Mouse (Mus musculus) heart, postnatal 4 days (tissue): ENCODE results near the gene Babam2. TPM values are rescaled to one million over a fixed set of nuclear protein-coding genes. Genes with fewer than 3 reads are reported as not detected.
A peak's percentile ranks its signal among the peaks of the same experiment; 100 is the strongest.

Experiments used
- DNase-seq: peaks from one replicate; pipeline ENCODE4 v3.0.0; 2021
- total RNA-seq, 2 experiments: library from RNA; stranded (reverse); gene quantifications; 2 replicates each; pipeline ENCODE4 v1.2.3; 2021

Babam2 gene
- total RNA-seq, 2 experiments from 2014 or later: 43.1 to 43.9 TPM

DNA sequence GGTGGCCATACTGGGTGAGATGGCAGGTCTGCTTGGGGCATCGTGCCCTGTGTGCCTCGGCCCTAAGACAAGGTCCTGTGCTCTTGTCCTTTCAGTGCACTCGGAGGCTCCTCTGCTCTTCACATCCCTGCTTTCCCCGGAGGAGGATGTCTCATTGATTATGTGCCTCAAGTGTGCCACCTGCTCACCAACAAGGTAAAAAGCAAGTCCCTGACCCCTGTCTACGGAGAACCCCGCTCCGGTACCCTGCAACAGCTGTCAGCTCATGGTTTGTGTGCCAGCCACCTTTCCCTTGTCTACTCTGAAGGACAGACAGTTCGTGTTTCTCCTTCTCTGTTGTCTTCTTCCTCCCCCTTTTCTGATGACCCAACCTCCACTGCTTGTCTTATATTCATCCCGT is 303.8 kb downstream of the Babam2 start:
- no peak for DNase-seq

DNA sequence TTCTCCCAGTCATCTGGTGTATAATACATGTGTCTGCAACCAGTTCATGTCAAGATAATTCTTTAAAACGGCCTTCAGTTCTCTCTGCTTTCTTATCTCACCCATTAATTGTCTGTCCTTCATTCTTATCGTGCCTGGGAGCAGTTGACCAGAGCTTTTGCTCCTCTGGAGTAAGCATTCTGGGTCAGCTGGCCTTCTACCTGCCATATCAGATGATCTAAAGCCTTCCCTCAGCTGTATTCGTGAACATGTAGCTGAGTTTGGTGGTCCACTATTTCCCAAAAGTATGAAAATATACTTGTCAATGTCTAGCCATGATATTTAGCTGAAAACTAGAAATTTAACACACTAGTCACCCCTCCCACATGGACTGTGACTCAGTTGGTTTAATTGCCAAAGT is 304.3 kb downstream of the Babam2 start:
- no peak for DNase-seq

DNA sequence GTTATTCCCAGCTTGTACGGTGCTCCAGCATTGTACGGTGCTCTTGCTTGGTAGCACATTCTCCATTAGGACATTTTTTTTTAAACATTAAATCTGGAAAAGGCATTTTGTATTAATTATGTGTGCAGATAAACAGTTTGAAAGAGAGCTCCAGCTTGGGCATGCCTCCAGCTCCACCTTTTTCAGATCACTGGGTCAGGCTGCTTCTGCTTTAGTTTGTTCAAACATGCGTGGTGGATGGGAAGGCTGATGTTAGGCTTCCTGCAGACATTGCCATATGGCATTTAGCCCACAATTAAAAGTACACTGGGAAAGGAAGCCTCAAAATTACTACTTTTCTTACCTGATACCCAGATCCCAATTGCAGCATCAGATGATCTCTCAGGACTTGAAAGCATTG is 310.9 kb downstream of the Babam2 start:
- no peak for DNase-seq

DNA sequence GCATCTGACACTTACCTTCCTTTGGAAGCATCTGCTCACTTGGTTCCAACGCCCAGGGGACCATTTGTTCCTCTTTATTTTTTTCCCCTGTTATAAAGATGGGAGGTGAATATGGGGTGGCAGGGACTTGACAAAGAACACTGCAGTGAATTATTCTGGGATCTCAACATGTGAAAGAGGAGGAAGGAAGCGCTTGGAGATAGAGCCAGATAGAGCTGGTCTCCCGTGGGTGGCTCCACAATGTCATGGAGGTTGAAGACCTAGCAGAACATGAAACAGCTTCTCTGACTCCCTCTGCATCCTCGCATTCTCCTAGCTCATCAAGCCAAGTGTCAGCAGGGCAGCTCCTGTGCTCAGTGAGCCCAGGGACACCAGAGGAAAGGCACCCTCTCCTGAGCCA is 312.6 kb downstream of the Babam2 start:
- DNase-seq: no peak

DNA sequence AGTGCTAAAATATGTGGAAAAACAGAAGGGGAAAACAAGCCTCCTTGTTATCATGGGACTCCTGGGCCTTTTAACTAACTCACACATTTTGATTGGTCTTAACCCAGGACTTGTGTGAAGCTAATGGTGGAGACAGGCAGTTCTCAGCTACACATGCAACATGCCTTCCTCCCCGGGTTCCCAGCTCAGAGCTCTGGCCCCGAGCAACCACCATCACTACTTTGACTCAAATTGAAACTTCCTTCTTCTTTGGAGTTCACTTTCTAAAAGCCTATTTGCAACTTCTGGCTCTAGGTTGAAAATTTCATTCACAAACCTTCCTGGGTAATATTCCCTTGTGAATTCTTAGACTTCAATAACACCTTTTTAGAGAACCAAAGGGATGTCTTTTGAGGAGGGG is 315.6 kb downstream of the Babam2 start:
- DNase-seq: no peak

DNA sequence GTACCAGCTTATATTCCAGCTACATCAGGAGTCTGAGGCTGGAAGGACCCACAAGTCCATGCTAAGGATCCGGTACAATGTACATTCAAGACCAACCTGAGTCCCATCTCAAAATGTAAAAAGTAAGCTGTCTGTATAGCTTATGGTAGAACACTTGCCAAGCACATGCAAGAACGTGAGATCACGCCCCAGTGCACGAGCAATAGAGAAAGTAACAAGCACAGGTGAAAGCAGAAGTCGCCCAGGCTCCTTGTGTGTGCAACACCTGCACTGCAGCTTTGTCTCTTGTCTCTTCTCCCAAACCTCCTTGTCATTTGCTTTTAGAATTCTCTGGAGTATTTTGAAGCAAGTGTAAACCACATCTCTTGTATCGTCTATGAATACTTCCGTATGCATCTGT is 317.3 kb downstream of the Babam2 start:
- DNase-seq: no peak

DNA sequence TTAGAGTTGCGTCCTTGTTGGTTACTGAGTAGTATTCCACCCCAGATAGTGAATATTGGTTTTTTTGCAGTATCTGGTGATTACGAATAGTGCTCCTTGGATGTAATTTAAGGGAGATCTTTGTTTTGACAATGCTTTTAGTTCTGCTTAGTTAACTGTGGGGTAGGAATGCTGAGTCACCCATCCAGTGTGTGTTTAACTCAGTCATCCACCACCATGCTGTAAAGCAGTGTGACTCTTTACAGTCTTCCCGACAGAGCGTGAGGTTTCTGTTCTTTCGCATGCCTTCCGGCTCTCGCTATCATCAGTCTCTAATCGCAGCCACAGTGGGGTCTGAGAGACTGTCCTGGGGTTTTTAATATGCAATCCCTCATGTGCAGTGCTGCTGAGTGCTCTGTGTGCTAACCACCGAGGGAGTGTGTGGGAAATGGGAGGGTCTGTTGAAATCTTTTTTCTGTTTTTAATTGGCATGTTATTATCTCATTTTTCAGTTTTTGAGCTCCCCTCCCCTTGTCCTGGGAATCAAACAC is 318.5 kb downstream of the Babam2 start:
- no peak for DNase-seq

DNA sequence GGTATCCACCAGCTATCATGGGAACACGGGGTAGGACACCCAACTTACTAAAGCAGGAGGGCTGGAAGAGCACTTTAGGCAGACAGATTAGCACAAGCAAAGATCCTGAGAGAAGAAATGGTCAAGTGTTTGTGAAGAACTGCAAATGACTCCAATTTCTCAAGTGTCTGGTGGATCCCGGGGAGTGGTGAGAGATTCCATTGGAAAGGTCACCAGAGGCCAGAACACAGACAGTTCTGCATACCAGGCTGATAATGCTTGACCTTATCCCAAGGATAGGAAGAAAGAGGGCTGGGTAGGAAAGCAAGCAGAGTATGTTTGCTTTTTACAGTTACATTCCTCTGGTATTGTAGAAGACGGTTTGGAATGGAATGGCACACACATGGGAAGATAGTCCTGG is 320.2 kb downstream of the Babam2 start:
- DNase-seq: no peak

DNA sequence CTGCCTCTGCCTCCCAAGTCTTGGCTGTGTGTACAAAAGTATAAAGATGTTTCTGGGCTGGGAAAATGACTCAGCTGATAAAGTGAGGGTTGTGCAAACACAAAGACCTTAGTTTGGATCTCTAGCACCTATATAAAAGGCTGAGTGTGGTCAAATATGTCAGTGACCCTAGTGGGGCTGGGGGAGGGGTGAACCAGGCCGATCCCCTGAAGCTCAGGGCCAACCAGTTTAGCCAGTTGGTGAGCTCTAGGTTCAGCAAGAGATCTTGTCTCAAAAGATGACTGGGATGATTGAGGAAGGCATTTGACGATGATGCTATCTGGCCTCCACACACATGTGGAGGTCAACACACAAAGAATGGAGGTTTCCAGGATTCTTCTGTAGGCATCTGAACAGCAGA is 320.8 kb downstream of the Babam2 start:
- DNase-seq: no peak

DNA sequence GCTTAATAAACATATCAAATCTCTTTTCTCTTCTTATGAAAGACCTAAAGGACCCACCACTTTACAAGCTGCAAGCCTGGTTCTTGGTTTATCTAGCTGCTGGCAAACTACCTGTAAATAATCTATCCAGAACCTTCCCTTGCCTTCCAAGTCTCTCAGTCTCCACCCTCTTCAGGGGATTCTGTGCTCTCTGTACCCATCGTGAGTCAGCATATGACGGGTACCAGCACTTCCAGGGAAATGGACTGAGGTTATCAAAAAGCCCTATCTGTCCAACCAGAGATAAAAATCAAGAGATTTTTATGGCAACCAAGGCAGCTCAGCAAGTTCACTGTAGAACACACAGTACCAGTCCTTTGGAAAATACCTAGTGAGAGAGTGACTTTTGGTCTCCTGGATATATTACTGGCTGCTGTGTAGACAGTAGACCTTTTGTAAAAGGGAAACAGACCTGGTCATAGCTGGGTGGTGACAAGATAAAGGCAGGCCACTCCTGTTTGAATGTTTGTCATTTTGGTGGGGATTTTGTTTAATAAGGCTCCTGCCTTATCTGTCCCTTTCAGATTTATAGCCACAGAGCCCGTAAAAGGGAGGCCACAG is 332.4 kb downstream of the Babam2 start:
- DNase-seq: no peak

DNA sequence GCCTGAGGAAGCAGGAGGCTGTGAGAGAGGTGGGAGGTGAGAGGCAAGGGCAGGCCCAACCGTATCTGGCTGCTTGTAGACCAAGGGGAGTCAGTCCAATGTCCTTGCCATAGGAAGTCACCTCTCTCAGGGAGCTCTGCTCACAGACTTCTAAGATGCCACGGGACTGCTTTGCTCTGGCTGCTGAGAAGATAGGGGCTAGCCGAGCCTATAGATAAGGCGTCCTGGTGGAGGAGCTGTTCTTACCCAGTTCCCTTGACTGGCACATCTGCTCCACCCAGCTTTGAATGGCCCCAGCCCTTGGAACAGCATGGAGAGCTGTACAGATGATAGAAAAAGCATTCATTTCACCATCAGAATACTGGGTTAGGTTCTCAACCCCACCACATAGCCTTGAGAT is 335.7 kb downstream of the Babam2 start:
- DNase-seq: no peak

DNA sequence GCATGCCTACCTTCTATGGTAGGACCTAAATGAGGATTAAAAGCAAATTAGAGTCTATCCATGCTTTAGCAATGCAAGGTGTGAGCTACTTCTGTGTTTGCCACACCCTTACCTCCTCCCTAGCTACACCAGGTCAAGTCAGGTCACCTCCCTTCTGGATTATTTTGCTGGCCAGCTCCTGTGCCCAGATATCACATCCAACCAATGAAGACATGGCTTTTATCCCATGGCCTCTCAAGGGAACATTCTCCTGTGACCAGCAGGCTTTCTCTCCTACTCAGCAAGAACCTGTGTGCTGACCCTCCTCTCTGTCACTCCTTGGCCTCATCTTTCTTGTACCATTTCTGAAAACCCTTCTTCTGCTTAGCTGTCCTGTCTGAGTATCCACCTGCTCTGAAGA is 336.1 kb downstream of the Babam2 start:
- no peak for DNase-seq

DNA sequence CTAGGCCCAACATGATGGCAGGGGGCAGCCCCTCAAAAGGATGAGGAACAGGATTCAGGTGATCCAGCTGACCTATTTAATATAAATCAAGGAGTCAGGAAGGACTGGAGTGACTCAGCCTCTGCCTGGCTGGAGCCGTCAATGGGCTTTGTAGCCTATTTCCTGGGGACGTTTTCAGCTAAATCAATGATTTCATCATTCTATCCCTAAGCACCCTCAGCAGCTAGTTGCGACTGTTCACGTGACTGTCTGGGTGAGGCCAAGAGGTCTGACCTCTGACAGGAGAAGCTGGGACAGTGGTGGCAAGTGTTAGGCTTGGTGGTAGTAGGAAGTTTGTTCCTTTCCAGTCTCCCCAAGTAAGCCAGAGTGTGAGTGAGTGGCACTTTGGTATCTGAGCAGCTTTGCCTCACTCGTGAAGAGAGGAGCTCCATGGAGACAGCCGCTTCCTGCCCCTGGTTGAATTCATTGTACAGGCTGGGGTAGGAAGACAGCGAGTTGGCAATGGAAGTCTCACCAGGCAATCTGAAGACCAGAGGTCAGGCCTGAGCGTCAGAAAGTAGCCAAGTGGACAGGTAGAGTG is 337.1 kb downstream of the Babam2 start:
- no peak for DNase-seq

DNA sequence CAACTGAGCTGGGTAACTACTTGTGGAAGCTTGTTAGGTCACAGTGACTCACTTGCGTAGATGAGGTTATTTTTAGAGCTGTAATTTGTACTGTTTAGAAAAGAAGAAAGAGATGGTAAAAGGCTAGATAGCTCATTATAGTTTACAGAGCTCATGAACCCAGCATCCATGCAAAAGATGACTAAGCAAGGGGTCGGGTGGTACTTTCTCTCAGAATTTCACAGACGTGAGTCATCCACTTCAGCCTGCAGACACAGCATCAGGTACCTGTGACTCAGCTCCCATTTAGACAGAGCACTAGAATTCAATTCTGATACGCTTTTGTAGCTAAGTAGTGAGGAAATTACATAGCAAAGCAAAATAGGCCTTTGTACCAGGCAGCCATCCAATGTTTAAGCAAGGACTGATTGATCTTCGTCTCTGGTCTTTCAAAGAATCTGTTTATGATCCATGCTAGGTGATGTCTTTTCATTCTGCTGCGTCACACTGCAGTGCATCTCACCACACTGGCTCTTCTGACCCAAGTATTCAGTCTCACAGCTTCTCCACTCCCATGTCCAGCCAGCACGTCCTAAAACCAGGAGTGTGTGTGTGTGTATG is 338.3 kb downstream of the Babam2 start:
- DNase-seq: no peak

DNA sequence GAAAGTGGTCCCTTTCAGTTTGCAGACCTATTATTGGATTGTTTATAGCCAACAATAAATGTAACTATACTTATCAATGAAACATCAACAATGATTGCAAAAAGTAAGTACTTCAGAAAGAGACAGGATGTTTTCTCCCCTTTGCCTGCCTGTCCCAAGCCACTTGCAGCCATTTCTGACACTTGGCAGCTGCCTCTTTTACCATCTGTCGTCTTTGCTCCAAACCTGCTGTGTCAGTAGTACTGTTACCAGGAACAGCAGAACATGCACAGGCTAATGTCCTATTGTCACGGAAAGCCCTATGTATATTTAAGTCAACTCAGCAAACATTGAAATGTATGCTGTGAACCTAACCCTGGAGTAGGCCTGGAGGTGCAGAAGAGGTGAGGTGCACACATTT is 339.4 kb downstream of the Babam2 start:
- no peak for DNase-seq

DNA sequence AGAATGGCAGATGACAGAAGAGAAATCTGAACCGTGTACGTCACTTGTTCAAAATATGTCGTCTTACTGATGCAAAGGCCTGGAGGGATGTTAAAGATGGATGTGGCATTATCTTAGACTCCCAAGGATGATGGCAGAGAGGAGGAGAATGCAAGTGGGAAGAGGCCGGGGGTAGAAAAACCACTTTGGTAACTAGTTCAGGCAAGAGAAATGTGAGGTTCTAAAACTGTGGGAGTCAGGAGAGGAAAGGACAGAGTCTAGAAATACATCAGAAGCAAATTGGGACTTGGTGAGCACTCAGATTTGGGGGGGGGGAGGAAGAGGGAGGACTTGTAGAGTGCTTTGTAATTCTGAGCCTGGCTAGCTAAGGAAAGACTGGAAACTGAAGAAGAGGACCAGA is 340.1 kb downstream of the Babam2 start:
- no peak for DNase-seq

DNA sequence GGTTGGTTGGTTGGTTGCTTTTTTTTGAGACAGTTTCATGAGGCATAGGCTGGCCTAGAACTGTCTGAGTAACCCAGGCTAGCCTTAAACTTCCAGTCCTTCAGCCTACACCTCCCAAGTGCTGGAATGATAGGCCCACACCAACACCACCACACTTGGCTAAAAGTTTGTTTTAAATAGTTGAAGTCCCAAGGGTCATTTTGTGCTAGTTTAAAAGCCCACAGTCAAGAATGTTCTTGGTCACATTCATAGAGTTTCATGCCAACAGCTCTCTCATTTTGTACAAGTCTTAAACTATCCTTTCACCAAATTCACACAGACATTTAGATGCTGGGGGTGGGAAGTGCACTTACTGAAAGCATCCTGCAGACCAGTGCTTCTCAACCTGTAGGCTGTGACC is 341.5 kb downstream of the Babam2 start:
- no peak for DNase-seq

DNA sequence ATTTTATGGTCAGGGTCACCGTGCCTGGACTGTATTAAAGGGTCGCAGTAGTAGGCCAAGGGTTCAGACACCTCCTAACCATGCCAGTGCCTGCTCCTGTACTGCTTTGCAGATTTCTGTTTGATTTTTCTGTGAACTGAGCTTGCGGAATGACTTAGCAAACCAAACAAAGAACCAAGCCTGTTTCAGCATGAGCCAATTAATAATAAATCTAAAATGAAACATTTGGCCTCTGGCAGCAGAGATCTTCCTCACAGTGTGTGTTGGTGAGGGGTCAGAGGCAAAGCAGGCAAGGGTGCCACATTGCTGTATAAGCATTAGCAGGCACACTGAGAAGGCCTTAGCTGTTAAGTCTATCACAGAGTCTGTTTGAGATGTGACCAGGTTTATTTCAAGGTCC is 342.0 kb downstream of the Babam2 start:
- DNase-seq: no peak

DNA sequence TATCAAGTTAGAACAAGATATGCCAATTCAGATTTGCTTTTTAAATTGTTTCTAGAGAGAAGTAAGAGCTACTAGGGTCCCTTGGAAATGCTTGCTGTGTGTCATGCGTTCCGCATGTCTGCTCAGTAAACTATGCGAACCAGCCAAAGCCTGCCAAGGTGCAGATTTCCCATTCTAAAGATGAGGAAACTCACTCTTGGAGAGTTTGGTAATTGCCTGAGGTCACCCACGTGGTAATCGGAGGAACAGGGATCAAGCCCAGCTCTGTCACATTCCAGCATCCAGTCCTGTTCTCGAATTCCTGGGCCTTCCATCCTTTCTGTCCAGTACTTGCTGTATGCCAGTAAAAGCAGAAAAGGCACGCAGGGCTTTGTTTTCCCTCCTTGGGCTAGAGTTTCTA is 345.7 kb downstream of the Babam2 start:
- DNase-seq: no peak

DNA sequence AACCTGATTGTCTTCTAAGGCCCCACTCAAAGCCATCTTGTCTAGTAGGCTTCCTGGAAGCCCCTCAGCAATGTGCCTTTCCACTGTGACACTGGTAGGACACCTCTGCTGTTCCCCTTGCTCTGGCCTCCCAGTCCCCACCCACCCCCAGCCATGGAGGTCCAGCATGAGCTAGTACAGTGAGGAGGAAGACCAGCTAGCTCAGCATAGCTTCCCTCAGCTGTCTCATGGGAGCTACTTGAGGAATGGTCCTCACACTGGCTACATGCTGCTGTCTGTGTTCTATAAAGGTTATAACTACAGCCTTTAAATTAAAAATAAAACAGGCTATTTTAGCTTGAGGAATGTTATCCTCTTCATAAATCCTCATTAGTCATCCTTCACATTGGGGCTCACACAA is 346.5 kb downstream of the Babam2 start:
- no peak for DNase-seq

DNA sequence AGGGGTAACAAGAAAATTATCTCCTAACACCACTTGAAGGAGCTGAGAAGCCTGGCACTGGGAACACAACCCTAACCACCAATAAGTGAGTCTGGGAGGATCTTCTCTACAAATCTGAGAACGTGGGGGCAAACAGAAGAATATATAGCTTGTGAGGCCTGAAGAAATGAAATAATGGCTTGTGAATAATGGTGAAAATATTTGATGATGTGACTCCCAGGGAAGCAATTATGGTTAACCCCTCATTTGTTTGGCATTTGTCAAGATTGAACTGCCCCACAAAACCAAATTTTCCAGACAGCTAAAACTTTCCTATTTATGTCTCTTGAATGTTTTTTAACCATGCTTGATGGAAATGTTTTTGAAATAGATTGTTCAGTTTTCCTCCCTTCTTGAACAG is 354.4 kb downstream of the Babam2 start:
- no peak for DNase-seq

DNA sequence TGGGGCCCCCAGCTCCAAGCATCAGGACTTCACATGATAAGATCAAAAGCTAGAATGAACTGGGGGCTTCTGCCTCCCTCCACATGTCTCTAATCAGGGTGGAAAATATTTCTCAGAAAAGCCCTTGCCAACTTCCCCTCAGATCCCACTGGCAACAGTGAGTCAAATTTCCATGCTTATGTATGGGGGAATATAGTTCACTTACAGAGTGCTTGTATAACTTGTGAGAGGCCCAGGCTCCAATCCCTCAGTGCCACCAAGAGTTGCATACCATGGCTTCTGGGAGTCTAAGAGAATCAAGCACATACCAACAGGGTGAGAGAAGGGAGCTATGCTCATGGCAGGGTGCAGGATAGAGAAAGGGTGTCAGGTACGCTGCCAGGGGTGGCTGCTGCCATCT is 355.0 kb downstream of the Babam2 start:
- no peak for DNase-seq

DNA sequence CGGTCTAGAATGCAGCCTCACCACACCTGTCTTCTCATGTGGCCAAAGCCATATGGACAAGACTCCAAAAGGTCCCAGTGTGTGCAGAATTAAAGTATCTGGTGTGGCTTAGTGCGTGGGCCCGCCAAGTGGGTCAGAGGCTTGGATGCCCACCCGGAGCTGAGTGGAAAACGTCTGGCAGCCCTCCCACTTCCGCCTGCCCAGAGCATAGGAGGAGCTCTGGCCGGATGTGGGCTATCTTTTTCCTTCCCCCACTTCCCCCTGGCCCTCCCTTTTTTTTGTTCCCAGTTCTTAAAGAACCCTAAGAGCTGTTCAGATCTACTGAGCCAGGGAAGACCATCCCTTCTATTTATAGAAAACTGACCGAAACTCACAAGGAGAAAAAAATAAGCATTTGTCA is 356.0 kb downstream of the Babam2 start:
- peak; percentile 21 for DNase-seq

DNA sequence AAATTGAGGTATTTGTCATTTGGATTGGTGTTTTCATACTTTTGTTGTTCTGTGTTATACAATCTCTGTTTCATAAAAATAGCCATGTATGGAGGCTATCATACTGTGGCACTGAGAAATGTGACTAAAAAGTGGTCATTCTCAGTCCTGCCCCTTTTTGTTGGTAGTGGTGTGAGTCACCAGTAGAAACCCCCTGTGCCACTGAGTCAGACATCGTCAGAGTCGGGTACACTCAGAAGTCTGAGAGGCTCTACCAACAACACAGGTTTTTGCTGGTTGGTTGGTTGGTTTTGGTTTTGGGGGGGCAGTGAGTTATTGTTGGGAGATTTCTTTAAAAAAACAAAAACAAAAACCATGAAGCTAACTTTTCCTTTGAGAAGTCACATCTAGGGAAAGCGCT is 358.2 kb downstream of the Babam2 start:
- no peak for DNase-seq
